Mouse (Mus musculus): Measurements from ENCODE around the gene Sf3b2.
A peak's percentile ranks its signal among the peaks of the same experiment; 100 is the strongest.

Sf3b2 gene

DNA sequence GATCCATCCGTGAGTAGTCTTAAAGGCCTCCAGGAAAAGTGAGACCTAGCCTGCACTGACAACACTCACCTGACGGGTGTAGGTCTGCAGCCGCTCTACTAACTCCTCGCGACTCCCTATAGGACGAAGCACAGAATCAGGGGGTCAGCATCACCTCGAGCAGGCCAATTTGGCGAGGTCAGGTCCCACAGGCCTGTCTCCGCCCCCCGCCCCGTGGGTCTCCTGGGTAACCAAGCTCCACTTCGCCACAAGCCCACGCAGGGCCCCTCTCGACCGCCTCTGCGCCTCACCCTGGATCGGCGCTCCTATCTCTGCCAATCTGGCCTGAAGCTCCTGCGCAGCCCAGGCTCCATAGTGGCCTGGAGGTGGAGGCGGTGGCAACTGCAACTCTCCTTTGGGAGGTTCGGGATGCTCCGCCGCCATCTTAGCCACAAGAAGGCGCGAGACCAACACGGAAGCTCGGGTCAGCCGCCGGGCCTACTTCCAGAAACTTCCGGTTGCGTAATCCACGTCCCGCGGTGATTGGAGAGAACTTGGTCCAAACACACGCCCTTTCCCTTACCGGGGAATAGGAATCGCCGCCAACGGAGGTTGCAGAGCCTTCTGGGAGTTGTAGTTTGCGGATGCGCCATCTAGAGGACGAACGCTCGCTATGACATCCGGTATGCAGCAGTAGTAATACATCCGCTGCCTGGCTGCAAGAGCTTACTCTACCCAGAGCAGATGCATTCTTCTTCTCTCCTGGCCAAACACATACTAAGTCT lies at the start of gene Sf3b2:
Gene Sf3b2, minus strand, starts transcription at position 484 of the 764 bp plus-strand sequence.
- DNase-seq: peak; percentile 99

DNA sequence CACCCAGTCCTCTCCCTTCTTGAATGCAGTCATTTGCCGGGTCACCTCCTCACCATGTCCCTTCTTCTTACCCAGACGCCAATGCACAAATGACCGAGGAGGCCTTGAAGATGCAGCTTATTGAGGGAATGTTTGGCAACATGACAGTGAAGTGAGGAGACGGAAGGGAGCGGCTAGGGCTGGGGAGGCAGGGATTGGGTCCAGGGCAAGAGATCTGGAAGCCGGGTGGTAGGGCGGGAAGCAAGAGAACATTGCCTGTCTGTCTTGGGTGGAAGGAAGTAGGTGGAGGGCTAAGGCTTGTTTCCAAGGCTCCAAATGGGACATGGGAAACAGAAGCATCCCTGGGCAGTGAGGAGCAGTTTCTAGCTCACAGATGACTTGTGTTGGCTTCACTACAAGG lies 46.1 kb upstream of the Sf3b2 start:
- DNase-seq: peak; percentile 14

DNA sequence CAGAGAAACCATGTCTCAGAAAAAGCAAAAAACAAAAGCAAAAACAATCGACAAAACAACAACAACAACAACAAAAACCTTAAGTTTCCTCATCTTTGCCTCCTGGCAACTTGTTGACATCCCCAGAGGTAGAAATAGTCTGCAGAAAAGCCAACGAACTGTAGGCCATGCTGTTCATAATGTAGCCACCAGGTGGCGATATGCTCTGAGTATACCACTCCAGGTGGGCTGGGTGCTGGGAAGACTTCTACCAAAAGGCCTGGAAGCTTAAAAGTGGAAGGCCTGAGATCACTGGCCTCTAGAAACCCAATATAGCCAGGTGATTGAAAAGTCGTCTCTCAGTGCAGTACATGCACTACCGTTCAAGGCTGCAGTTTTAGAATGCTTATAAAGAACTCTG lies 42.7 kb upstream of the Sf3b2 start:
- DNase-seq: peak; percentile 91

DNA sequence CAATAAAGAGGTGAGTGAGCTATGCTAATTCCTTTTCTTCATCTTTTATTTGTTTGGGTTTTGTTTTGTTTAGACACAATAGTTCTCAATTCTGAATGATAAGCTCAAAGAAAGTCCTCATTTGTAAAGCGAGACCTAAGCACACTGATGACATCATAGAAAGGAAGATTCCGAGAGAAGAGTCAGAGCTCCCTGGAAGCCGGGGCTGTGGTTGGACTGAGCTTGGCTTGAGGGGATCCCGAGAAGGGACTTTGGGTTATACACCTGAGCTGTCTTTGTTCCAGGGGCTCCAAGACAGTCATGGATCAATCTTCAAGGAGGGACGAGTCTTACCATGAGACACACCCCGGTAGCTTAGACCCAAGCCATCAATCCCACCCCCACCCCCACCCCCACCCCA lies 40.2 kb upstream of the Sf3b2 start, which contains the start of gene Catsper1:
Gene Catsper1, plus strand, starts transcription at position 301 of the 400 bp plus-strand sequence.
- no peak for DNase-seq

DNA sequence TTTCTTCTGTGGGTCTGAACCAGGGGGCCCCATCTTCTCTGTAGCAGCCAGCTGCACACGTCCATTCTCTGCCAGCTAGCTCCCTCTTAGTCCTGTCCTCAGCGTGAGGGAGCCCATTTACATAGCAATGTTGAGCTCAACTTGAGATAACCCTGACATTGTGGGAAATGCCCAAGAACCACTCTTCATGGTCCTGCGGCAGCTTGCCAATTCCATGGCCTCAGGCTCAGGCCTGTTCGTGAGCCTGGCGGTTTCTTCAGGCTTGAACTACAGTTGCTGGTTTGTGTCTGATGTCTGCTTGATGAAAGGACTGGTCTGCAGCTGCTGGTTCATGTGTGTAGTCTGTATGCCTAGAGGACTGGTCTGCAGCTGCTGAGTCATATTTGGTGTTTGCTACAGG lies 39.5 kb upstream of the Sf3b2 start:
- DNase-seq: no peak

DNA sequence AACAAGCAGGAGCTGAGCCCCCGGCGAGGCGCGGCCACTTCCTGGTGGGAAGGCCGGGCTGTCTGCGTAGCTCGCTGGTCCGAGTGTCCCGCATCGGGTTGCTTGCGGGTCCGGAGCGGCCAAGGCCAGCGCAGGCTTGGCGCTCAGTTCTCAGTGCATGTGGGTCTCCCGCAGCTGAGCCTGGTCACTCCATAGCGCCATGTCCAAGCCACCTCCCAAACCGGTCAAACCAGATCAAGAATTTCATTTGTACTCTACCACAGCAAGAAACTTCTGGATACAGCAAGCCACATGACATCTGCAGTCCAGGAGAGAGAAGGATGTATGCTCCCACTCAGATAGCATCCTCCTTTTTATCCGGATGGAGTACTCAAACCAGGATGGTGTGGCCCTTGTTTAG lies 32.7 kb upstream of the Sf3b2 start:
- DNase-seq: peak; percentile 46

DNA sequence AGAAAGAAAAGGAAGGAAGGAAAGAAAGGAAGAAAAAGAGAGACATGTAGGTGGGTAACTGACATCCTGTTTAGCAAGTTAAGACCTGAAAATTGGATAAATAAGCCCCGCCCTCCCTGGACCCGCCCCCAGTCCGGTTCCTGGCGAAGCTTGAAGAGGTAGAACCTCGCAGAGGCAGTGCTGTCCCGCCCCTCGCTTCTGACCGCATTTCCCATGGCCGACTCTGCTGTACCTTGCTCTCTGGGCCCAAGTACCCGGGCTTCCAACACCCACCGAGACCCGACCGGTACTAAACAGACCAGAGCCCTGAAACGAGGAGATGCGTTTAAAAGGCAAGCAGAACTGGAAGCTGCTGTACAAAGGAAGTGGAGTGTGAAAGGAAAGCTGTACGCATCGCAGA lies 28.5 kb upstream of the Sf3b2 start:
- DNase-seq: peak; percentile 31

DNA sequence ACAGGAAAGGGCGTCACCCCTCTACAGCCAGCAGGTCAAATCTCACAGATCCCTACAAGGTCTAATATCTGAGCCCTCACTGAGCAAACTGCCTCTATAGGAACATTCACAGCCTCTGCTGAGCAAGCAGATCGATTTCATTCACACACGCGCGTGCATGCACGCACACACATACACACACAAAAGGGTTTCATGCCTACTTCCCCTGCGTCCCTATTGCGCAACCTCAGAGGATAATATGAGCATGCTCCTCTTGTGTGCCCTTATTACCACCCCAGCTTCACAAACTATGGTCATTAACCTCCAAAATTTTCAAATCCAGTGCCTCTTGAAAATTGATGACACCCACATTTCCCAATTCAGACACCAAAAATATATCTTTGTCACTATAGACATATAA lies 17.9 kb upstream of the Sf3b2 start:
- DNase-seq: no peak

DNA sequence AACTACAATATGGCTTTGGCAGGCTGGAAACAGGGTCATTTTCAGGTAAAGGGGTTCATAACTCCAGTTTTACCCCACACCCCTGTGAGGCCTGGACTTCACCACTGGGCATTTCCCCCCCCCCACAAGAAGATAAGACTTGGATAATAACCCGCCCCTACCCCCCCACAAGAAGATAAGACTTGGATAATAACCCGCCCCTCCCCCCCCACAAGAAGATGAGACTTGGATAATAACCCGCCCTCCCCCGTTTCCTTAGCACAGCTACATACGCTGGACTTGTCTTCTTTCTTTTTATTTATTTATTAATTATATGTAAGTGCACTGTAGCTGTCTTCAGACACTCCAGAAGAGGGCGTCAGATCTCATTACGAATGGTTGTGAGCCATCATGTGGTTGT lies 13.8 kb upstream of the Sf3b2 start:
- no peak for DNase-seq

DNA sequence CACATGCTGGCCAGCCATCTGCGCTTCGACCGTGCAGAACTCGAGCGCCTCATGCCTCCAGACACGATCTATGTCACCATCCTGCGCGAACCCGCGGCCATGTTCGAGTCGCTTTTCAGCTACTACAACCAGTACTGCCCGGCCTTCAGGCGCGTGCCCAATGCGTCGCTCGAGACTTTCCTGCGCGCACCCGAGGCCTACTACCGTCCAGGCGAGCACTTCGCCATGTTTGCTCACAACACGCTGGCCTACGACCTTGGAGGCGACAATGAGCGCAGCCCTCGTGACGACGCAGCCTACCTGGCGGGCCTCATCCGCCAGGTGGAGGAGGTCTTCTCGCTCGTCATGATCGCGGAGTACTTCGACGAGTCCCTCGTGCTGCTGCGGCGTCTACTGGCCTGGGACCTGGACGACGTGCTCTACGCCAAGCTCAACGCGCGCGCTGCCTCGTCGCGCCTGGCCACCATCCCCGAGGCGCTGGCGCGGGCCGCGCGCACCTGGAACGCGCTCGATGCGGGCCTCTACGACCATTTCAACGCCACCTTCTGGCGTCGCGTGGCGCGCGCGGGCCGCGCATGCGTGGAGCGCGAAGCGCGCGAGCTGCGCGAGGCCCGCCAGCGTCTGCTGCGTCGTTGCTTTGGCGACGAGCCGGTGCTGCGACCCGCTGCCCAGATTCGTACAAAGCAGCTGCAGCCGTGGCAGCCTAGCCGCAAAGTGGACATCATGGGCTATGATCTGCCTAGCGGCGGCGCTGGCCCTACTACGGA lies 11.9 kb upstream of the Sf3b2 start:
- DNase-seq: no peak

DNA sequence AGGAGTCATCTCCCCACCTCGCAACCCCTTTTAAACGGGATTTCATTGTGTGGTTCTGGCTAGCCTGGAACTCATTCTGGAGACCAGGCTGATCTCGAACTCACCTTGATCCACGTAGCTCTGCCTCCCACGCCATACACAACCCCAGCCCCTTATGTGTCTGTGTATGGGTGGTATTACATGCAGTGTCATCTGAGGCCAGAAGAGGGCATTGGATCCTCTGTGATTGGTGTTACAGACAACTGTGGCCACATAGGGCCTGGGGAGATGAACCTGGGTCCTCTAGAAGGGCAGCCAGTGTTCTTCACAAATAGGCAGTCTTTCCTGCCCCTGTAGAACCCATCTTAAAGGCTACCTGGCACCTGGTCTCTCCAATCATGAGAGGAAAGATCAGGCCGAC lies 11.0 kb upstream of the Sf3b2 start:
- no peak for DNase-seq

DNA sequence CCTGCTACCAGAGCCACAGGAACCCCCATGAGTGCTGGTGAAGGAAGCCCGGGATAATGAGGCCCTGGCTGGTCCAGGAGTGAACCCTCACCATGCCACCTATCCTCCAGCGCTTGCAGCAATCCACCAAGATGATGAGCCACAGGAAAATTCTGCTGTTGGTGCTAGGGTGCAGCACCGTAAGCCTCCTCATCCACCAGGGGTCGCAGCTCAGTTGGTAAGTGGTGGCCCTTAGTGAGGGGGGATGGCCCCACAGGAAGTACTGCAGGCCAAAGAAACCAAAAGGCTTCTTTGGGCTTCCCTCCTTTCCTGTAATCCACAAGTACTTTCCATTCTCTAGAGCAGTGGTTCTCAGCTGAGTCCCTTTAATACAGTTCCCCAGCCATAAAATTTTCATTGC lies 7.2 kb upstream of the Sf3b2 start:
- peak; percentile 71 for DNase-seq

DNA sequence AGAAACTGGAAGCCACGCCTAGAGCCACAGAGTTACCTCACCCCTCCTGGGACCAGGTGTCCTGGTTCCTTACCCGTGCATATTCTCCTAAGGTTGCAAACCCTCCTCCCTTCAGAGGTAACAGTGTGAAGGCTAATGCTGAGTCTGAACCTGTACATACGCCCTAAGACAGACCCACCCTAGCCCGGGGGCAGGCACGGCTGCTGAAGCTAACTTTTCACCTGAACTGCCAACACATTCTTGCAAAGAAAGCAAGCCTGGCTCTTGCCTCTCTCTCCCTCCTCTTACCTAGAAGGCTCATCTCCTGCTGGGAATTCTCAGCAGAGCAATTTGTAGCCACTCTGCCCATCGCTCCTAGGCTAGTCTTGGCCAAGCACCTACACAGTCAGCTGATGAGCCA lies 5.3 kb upstream of the Sf3b2 start:
- no peak for DNase-seq

DNA sequence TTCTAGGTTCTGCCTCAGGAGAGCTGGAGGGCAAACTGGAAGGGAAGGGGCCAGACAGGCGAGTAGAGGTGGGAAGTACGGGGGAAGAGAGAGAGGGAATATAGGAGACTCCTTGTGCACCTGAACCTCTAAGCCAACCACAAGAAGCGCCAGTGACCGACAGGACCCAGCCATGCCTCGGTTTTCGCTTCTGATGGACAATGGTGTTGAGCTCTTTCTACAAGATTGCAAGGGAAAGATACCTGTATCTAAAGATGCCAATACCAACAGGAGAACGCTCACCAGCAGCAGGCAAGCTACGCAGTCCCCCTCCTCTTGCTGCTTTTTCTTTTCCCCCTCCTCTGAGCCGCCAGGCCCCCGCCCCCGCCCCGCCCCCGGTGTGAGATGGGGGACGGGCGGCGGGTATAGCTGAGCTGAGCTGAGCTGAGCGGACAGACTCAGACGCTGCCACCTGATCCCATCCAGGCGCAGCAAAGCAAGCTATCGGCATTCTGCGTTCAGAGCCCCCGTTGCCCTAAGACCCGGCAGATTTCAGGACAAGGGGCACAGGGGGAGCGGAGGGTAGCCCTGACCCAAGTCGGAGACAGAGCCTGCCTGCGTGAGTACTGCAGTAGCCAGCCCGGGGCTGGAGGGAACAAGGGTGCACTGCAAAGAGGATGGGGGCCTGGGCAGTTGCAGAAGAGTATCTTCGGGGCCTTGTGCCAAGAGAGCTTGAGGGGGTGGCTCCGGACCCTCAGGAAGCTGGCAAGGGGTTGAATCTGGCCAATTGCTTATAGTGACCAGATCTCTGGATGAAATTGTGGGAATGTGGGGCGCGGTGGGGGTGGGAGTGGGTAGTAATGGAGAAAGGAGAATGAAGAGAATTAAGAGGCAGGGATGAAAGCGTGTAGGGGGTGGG lies 2.9 kb upstream of the Sf3b2 start, which contains the start of gene Gal3st3:
Gene Gal3st3, plus strand, starts transcription at position 429 of the 898 bp plus-strand sequence.
- no peak for DNase-seq

DNA sequence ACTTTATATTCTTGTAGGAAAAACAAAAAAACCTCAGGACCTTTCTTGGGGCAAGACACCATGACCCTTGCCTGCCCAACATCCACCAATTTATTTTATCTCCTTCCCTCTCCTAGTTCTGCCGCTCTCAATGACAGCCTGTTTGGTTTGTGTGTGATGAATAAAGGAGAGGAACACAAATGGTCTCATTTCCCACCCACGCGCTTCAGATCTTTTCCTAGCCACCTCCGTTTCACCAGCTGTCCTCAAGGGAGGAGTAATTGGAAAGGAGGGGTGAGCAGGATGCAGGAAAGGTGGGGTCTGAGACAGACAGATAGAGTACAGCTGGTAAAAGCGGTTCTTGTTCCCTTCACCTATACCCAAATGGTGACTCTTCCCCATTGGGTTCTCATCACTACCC lies 1.4 kb upstream of the Sf3b2 start:
- no peak for DNase-seq

DNA sequence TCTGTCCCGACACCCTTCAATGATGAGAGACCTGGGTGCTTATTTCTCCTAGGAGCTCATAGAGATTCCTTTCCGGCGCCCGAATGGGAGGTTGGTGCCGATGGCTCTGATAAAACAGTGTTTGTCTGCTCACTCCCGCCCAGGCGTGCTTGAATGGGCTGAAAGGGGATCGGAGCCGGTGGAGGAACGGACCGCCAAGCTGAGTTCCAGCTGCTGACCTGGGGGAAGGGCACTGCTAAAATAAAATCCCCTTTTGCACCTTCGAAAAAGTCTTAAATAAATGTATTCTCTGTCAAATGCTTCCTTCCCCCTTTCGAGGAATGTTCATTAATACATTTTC lies 451 bp upstream of the Sf3b2 start:
- DNase-seq: no peak

DNA sequence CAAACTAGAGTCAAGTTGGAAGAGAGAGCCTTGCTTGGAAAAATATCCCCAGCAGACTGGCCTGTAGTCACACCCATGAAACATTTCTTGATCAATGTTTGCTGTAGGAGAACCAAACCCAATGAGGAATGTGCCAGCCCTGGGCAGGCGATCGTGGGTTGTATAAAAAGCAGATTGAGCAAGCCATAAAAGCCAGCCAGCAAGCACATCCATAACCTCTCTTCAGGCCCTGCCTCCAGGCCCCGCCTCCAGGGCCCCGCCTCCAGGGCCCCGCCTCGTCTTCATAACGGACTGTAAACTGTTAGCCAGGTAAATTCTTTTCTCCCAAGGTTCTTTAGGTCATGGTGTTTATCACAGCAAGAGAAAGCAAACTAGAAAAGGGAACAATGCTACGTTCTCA lies 16.9 kb downstream of the Sf3b2 start:
- peak; percentile 77 for DNase-seq

DNA sequence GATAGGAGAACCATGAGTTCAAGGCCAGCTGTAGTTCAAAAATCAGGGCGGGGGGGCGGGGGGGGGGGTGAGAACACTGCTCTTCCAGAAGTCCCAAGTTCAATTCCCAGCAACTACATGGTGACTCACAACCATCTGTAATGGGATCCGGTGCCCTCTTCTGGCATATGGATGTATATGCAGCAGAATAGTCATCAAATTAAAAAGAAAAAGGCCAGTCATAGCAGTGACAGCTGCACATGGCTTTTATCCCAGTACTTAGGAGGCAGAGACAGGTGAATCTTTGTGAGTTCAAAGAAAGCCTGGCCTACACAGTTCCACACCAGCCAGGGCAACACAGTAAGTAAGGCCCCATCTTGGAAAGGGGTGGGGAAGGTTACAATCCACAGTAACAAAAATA lies 18.1 kb downstream of the Sf3b2 start:
- DNase-seq: peak; percentile 26

DNA sequence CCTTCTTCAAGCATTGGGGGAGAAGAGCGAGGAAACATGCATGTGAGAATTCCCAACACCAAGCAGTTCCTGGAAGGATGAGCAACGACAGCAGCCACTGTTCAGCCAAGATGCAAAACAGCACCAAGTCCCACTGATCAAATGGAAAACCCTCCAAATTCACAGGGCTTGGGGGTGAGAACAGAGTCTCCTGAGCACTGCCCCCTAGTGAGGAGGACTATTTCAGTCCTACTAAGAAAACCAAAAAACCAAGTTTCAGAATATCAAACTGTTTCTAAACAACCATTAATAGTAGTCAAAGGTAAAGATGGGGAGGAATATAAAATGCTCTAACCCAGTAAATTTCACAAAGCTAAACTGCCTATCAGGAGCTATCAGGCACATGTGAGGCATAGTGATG lies 18.7 kb downstream of the Sf3b2 start:
- DNase-seq: no peak

DNA sequence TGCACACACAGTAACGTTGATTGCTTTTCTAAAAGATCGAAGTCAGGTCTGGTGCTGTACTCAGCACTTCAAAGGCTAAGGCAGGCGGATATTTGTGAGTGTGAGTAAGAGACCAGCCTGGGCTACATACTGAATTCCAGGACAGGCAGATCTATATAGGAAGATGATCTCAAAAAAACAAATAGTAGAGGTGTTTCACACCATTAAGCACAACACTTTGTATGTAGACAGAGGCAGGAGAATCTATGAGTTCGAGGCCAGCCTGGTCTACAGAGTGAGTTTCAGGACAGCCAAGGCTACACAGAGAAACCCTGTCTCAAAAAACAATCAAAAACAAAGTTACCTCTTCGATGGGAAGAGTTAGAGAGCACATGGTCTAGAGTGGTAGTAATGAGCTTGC lies 19.5 kb downstream of the Sf3b2 start:
- DNase-seq: no peak

DNA sequence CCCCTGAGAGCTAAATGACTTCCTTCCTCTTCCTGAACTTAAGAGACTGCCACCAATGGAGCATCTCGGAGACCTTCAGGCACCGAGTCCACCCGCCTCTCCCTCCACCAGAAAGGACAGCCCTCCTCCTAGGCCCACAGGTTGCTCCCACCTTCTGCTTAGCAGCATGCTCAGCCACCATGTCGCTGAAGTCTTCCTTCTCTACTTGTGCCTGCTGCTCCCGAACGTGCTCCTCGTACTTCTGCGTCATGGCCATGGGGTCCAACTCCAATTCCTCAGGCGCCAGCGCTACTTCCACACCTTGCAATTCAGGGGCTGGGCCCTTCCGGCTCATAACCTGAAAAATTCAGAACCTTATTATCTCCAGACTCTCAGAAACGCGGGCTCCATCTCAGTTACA lies 20.6 kb downstream of the Sf3b2 start:
- DNase-seq: no peak

DNA sequence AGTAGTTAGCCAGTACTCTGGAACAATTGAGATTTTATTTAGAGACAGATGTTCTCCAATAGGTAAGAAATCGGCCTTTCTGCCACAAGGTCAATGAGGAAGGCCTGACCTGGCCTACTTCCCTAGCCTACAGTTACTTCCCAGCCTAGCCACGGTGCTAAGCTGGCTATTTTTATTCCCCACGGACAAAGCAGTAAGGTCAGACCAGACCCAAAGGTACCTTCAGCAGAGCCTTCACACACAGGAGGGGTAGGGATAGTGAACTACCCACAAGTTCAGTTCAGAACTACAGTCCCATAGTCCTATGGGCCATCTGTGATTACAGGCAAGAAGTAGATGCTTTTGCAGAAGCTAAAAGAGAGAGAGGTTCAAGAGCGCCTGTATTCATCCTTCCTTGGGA lies 21.3 kb downstream of the Sf3b2 start:
- DNase-seq: no peak

All from lung, postnatal 36 days (tissue).